Mouse (Mus musculus) monocyte, adult 5-6 weeks (primary cell): Measurements from ENCODE around the gene Gm49027. TPM values are rescaled to one million over a fixed set of nuclear protein-coding genes. Genes with fewer than 3 reads are reported as not detected.
"Not testable (repeated sequence)": the region's sequence is repeated elsewhere in the genome, so short reads cannot be mapped to it uniquely, and the experiment has no call there.

Experiments
- ATAC-seq: fragments of 153-309, 156-312 bp; replicated peaks from 2 replicates; pipeline ENCODE4 v1.8.0; 2017; ENCODE audit warnings: mild to moderate bottlenecking; ENCODE audit not compliant: low TSS enrichment, insufficient number of reproducible peaks, severe bottlenecking, poor library complexity, low FRiP score
- total RNA-seq: library from RNA; stranded (forward); fragments of 200-1000, 200-491, 200-594 nt; gene quantifications from 3 replicates; pipeline ENCODE4 v1.2.3, GENCODE M21; 2017

Gm49027 gene
- 5.7 TPM in 1 of 3 replicates, not detected in the others for total RNA-seq

DNA sequence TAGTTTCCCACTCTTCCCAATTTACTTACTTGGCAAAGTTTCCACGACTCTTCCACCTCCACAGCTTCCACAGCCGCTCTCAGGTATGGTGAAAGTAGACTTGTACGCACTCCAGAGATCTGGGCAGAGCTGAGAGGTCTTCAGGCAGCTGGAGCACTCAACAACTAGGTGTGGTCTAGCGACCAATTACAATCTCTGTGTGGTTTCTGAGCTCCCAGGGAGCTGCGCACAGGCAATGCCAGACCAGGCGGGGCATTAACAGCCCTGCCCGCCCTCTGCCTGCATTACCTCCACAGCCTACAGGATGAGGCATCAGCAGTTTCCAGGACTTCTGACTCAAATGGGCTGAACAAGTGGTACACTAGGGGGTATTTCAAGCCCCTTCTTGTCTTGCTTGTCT is at the start of gene Gm49027:
Gene Gm49027 (minus strand): TSS at position 208 of the 400 bp plus-strand sequence.
- ATAC-seq = no peak

DNA sequence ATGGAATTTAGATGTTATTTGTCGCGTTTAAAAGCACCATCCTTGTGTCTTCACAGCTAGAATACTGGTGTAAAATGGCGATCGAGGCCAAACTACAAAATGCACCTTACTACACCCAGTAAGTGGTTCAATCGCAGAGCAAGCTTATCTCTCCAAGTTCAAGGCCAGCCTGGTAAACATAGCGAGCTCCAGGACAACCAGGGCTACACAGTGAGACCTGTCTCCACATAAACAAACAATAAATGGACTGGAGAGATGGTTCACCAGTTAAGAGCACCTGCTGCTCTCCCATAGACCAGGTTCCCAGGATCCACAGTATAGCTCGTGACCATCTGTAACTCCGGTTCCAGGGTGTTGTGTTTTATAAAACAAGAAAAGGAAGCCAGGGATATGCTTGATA is 48.1 kb upstream of the Gm49027 start:
- no peak for ATAC-seq

DNA sequence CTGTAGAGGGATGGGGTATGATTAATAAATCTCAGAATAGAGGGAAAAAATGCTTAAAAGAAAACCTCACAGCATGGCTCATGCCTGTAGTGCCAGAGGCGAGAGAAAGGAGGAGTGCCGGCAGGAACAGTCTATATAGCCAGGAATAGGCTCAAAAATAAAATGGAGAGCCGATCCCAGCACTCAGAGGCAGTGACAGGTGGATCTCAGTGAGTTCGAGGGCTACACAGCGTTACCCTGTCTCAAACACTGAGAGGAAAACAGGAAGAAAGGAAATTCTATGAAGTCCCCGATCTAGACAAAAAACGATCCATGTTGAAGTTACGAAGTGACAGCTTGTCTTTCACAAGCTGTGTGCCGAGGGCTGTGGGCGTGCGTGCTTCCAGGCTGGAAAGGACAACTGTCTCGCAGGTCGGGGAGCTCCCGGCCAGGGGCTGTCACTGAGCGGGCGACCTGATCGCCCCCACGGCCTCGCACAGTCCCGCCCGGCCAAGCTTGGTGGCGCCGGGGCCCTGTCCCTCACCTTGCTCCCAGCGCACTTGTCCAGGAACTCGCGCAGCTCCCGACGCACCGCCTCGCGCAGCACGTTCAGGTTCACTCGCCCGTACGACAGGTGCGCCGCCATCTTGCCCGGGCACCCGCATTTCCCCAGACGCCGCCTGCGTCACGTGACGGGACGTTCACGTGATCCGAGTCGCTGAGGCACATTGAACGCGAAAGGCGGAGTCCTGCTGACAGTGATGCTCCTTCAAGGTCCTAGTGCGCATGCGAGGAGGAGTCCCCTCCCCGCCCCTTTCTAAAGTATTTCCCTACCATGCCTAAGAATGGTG is 47.3 kb upstream of the Gm49027 start, which contains the start of gene Vps33a:
Gene Vps33a (minus strand): TSS at position 682 of the 830 bp plus-strand sequence.
- peak; percentile 99 for ATAC-seq

DNA sequence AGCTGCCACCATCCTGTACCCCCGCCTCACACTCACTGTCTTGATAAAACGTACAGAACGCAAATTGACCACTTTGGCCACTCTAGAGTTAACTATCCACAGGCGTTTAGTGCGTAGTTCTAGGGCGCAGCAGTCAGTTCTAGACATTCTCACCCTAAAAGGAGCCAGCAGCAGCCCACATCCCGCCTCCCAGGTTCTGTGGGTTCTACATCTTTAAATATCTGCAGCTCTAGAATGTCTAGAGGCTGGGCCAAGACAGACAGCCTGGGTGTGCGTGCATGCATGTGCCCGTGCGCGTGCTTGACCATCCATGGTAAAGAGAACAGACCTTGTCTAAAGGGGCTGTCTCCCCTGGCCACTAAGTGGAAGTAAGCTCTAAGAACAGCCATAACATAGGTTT is 35.8 kb upstream of the Gm49027 start:
- ATAC-seq = no peak

DNA sequence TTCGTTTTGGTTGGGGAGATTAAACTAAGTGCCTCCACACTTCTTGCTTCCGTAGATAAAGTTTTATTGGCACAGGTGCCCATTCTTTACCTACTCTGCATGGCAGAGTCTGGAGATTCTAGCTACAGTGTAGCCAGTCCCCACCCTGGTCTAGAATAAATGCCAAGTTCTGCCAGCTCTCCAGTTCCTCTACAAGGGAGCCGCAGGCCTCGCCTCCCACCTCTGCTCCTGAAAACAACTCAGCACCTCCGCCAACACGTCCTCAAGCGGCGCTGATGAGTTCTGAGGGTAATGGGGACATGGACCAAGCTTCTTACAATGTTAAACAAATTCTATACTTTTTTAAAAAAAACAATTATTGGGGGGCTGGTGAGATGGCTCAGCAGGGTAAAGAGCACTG is 34.3 kb upstream of the Gm49027 start:
- no peak for ATAC-seq

DNA sequence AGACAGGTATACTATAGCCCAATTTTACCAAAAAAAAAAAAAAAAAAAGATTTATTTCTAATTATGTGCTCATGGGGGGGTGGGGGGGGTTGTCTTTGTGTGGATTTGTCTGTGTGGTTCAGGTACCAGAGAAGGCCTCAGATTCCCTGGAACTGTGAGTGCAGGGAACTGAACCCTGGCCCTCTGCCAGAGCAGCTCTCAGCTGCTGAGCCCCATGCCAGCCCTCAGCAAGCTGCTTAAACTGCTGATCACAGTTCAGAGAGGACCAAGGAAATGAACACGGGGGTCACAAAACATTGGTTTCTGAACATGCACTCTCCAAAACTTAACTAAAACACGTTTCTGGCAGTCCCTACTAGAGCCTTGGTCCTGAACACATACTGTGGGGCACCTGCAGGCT is 31.2 kb upstream of the Gm49027 start:
- no peak for ATAC-seq

DNA sequence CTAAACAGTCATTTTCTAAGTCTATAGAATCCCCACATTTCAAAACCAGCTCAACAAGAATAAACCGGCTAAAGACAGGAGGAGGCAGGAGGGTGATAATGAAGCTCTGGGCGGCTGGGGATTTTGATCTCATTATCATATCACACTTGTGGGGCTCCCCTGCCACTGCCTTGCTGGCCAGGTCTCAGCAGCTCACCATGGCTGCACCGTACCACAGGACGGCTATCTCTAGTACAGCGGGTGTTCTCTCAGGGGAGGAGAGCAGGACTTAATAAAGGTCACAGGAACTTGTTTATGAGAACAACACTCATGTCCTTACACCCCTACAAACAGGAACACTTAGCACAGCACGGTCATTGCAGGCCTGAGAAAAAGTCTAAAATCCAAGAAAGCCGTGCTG is 30.4 kb upstream of the Gm49027 start:
- ATAC-seq = no peak

DNA sequence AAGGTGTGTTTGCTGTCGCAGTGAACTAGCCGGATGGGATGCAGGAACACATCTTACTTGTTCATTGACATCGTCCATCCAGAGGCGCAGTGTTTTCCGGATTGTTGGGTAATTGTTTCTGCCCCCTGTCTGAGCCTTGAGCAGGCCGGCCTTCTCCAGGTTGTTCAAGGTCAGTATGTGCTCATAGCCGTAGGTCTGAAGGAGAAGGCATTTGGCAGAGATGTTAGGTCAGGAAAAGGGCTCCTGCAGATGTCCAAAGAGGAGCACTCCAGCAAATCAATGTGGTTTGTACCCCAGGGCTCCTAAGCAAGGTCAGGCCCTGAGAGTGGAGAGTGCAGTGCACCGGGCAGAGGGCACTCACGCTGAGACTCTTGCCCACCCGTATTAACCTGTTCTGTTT is 8.5 kb upstream of the Gm49027 start:
- no peak for ATAC-seq

DNA sequence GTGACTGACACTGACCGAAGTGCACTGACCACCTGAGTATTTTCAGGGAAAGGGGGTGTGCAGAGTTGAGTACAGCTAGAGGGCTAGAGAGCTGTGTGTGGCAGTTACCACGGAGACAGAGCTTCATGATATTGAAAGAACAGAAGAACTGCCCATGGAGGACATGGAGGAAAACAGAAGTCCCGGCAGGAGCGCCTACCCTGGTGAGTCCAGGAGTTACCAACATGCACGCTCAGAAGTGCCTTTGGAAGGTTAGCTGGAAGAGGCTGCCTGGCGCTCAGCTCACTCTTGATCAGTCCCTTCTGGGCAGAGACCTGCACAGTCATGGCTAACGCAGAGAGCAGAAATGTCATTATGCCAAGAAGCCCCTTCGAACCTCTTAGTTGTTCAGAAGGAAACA is 4.8 kb upstream of the Gm49027 start:
- ATAC-seq = no peak

DNA sequence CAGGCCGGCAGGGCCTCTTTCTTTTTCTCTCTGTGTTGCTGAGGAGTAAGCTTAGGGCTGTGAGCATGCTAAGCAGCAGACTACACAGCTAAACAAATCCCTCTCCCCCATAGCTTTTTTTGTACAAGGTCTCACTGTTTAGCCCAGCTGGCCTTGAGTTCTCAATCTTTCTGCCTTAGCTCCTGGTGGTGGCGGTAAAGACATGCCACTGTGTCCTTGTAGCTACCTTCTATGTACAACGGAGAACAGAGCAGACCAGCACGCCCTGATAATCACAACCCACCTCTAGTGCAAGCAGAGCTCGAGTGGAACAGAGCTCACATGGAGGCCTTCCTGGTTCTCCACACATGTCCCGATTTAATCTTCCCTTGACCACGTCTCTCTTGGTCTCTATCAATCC is 3.4 kb upstream of the Gm49027 start:
- no peak for ATAC-seq

DNA sequence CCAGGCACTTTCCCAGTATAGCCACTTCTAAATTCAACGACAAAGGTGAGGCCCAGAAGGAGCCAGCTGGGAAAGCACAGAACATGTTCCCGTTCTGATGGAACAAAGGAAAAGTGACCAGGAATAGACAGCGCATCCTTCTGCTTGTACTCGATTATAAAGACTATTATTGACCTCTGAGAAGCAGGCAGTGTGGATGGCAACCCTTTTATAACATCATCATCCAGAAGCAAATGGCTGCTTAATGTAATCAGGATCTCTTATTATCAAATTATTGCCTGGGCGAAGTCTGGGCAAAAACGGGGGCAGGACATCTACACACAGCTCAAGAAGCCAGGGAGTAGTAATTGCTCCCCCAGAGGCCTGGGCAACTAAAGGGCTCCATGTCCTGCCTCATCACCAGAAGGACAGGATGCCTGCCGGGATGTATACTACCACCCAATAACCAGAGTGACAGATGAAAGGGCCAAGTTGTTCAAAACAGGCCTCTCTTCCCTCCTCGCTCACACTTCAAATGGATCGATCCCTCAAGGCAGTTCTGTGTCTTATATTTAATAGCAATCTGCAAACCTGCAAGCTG is 718 bp upstream of the Gm49027 start:
- ATAC-seq = no peak

DNA sequence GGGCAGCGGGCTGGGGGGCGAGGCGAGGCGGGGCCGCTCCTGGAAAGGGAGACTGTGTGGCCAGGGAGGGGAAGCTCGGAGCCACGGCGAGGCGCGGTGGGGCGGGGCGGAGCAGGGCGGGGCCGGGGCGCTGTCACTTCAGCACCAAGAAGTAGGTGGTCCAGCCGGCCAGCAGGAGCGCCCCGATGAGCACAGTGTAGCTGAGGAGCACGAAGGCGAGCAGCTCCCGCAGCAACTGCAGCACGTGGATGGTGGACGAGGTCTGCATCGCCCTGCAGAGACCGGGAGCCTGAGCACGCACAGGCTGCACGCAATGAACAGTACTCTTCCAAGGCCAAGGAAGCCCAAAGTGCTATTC is 916 bp downstream of the Gm49027 start:
- ATAC-seq = peak; percentile 60

DNA sequence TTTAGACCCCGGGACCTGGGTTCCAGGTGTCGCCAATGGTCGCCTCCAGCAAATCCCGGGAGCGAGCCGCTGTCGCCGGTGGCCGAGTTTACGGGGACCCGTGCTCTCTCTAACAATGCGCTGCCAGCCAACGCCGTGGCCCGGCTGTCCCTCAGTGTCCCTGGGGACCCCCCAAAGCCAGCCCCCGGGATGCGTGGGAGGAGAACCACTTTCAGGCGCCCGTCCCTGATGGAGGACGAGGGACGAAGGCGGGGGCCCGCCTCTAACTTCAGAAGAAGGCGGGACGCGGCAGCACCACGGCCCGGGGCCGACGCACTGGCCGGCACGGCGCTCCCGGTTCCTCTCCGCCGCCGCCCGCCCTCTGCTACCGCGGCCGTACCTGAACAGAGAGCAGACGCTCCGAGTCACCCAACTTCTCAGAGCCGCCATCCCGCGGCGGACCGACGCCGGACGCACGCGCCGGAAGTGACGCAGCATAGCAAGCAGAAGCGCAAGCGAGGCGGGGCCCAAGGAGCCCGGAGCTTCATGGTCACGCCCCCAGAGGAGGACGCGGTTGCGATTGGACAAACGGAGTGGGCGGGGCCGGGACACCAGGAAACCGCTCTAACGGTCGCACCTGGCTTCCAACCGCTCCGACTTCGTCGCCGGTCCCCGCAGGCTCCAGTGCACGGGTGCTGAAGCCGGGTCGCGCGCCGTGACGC is 1.4 kb downstream of the Gm49027 start, which contains the start of gene Diablo:
Gene Diablo (minus strand): TSS at position 485 of the 701 bp plus-strand sequence.
- ATAC-seq = peak; percentile 97

DNA sequence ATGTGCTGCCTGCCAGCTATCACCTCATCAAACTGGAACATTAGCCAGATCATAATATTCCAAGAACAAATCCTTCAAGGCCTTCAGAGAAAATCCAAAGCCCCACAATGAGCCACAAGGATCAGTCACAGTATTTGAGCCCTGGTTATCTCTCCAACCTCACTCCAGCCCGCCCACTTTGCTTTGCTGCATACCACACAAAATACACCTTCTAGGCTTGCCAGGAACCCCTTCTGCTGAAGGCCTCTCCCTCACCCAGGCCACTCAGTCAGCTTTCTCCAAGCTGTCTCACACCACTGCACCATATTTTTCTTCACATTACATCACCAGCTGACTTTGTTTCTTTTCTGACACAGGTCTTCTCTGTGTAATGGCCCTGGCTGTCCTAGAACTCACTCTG is 3.1 kb downstream of the Gm49027 start:
- no peak for ATAC-seq

DNA sequence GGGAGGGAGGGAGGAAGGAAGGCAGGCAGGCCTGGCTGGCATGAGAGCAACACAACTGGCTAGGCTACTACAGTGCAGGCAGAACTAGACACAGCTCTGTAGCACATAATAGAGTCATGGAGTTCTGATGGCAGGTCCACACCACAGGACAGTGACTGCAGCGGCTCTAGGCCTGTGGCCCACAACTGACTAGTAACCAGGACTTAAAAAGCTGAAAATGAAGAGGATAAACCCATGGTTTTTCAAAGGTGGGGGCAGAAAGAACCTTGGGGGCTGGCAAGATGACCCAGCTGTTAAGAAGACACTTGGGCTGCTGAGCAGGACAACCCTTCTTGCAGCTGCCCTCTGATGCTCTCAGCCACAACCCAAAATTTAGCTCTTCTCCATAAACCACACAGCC is 3.7 kb downstream of the Gm49027 start:
- ATAC-seq = no peak

DNA sequence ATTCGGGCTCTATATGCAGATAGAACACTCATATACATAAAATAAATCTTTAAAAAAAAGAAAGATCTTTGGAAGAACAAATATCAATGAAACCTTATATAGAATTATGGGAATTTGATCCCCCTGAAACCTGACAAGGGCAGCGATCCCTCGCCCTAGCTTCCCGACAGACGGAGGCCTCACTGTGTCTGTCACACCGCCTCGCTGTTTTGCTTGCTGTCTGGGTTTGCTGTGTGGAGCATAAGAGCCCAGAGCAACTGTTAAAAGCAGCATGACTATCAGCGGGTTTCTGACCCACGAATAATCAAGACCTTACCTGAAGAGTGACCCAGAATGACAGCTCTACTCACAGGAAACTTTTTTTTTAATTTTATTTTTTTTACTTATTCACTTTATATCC is 4.6 kb downstream of the Gm49027 start:
- no peak for ATAC-seq

DNA sequence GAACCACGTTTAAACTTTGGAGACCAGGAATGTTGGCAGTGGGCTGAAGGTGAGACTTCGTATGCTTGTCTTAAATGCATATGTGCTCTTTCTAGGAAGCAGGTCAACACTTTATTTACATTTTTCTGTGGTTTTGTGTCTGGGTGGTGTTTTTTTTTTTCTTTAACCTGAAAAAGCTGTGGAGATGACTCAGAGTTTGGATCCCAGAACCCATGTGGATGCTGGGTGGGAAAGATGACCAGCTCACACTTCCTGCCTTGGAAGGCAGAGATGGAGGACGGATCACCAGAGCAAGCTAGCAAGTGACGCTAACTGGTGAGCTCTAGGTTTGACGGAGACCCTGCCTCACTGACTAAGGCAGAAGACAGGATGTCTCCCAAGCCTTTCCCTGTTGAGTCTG is 10.4 kb downstream of the Gm49027 start:
- ATAC-seq = no peak

DNA sequence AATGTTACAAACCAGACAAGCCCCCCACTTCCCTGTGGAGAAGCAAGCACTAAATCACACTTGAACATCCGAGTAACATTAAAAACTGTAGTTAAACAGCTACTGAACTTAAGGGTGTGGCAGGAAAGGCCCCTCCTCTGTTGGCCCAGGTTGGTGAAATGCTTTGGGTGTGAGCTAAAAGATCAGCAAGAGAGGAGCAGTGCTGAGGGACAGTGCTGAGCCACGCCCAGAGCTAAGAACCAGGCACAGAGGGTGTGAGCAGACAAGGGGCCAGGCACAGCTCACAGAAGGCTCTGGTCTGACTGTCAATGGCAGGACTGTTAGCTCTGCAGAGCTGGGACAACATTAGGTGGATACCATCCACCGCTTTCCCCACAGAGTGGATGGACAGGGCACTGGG is 13.2 kb downstream of the Gm49027 start:
- no peak for ATAC-seq

DNA sequence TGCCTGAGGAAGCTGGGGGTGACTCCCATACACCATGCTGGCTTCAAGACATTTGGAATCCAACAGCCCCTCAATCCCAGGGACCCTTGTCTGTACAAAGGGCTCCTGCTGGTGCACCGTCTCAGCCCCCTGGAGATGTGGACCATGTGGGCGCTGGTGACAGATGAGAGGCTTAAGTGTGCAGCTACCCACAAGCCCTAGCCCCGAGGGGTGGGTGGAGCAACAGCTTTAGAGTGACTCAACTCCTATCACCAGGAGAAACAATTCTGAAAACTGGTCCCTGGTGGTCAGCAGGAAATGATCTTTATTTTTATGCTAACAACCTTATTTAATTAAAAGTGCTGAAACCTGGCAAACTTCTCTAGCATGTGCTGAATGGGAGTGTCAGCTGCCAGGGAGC is 13.9 kb downstream of the Gm49027 start:
- not testable (repeated sequence) for ATAC-seq

DNA sequence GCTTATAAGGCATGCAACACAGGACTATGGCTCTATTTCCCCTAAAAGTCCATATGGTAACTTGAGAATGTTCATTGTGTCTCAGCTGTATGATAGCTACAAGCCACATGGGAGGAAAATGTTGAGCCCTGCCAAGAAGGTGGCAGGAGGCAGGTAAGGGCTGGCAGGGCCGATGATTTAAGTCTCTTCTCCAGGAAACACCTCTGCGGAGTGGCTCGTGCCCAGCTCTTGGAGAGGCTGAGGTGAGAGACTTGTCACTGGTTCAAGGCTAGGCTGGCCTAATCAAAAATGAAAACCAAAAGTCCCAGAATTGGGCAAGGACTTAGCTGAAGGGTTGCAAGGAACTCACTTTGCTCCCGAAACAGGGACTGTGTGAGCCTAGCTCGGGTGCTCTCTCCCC is 15.1 kb downstream of the Gm49027 start, which contains the start of gene B3gnt4:
Gene B3gnt4 (plus strand): TSS at position 301 of the 400 bp plus-strand sequence.
- no peak for ATAC-seq
